Mouse (Mus musculus) heart, postnatal 0 days (tissue): ENCODE results near the gene Gm26920. TPM values are rescaled to one million over a fixed set of nuclear protein-coding genes. Genes with fewer than 3 reads are reported as not detected.

ENCODE experiments used
- ATAC-seq: fragments of 200-750 bp; cut with Nextera tagmentation; 2 replicates; pipeline ENCODE4 v1.8.0; 2017; ENCODE audit warnings: low read depth, moderate number of reproducible peaks, moderate library complexity; ENCODE audit not compliant: insufficient read depth
- DNase-seq: peaks from one replicate; pipeline ENCODE4 v3.0.0-alpha.2; 2016; ENCODE audit warnings: low spot score
- H3K27ac ChIP-seq: fragments of 300-500 bp; sonication (generic); 2 replicates; pipeline ENCODE4 v1.5.1; 2014; ENCODE audit warnings: low read depth, mild to moderate bottlenecking
- H3K27me3 ChIP-seq: fragments of 300-500 bp; sonication (generic); 2 replicates; pipeline ENCODE4 v1.6.1; 2014; ENCODE audit warnings: low read length, mixed read lengths; ENCODE audit not compliant: control insufficient read depth, insufficient read depth
- H3K36me3 ChIP-seq: fragments of 300-500 bp; sonication (generic); replicated peaks from 2 replicates; pipeline ENCODE4 v1.6.1; 2014; ENCODE audit warnings: low read length, mixed read lengths; ENCODE audit not compliant: control insufficient read depth, insufficient read depth
- H3K4me1 ChIP-seq: fragments of 300-500 bp; sonication (generic); 2 replicates; pipeline ENCODE4 v1.6.1; 2014; ENCODE audit warnings: antibody characterized with exemption; ENCODE audit not compliant: control insufficient read depth, insufficient read depth
- H3K4me2 ChIP-seq: fragments of 300-500 bp; sonication (generic); 2 replicates; pipeline ENCODE4 v1.6.1; 2014; ENCODE audit warnings: low read depth, mild to moderate bottlenecking, low read length, moderate library complexity
- H3K4me3 ChIP-seq: fragments of 300-500 bp; sonication (generic); 2 replicates; pipeline ENCODE4 v1.5.1; 2014; ENCODE audit warnings: low read depth, low read length
- H3K9ac ChIP-seq: fragments of 300-500 bp; sonication (generic); replicated peaks from 2 replicates; pipeline ENCODE4 v1.6.1; 2014; ENCODE audit warnings: low read depth, low read length, mixed read lengths
- H3K9me3 ChIP-seq: fragments of 300-500 bp; sonication (generic); replicated peaks from 2 replicates; pipeline ENCODE4 v1.6.1; 2016; ENCODE audit warnings: low read length; ENCODE audit not compliant: control insufficient read depth
- CTCF ChIP-seq: IDR thresholded peaks from 2 replicates; pipeline ENCODE4 v1.5.1; 2016; ENCODE audit warnings: antibody characterized with exemption, control low read depth, low read depth
- EP300 ChIP-seq: IDR thresholded peaks from 2 replicates; pipeline ENCODE4 v1.6.1; 2016; ENCODE audit warnings: antibody characterized with exemption, low read depth
- WGBS: fragments of 180-500 bp; shearing (Covaris S2); extraction: QIAGEN DNeasy Blood & Tissue Kit; methylation state at CpG from one replicate; pipeline ENCODE4 v1.1.7; 2014; 5-methylcytosine and 5-hydroxymethylcytosine counted together
- polyA plus RNA-seq: library from polyadenylated mRNA; unstranded; fragments of >200 nt; fragmentation: Nextera tagmentation; extraction: Ambion mirVana; gene quantifications from 2 replicates; pipeline ENCODE4 v1.2.1, GENCODE M21; 2015
- total RNA-seq: library from RNA; depleted of rRNA; stranded (reverse); fragments of >200 nt; gene quantifications from 2 replicates; pipeline ENCODE4 v1.2.3, GENCODE M21; 2014; ENCODE audit warnings: low replicate concordance

The Gm26920 gene
- total and polyA plus RNA-seq, 2 experiments from 2014 or later: 0.18 TPM; not detected in 1

DNA sequence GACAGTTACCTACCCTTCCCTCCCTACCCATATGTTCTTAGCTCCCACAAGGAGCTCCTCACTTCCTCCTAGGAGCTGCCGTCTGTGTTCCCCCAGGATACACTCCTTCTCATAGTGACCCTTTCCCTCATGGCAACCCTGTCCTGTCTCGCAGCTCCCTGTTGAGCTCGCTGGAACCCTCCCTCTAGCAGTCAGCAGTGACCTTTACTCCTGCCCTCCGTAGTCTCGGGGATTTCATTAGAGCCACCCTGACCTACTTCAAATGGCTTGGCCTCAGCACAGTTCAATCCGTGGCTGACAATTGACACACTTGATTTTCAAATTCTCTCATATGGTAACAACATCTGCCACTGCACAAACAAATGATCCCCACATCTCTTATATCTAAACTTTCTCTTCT, 59.5 kb downstream of the Gm26920 start:
- Histone ChIP-seq H3K4me2 (no peak overlapping the region), H3K27me3 (no peaks in the 10 kb centered on the region), H3K36me3 (peaks cover 17% of the 10 kb centered on the region), H3K9ac (no peak overlapping the region), H3K9me3 (no peaks in the 10 kb centered on the region), H3K4me3 (no peak overlapping the region), H3K4me1 (no peaks in the 10 kb centered on the region), H3K27ac (no peak overlapping the region)
- WGBS: 26% methylated on average over 6 of the region's 6 CpGs
- DNase-seq: no peak
- no peak for TF ChIP-seq CTCF
- TF ChIP-seq EP300: no peak
- ATAC-seq: no peak

- Histone ChIP-seq H3K9me3 (no peaks in the 10 kb centered on the region), H3K4me1 (no peaks in the 10 kb centered on the region), H3K36me3 (peaks cover 30% of the 10 kb centered on the region), H3K4me2 (no peak overlapping the region), H3K27ac (no peak overlapping the region), H3K9ac (no peak overlapping the region), H3K4me3 (no peak overlapping the region), H3K27me3 (no peaks in the 10 kb centered on the region)
- ATAC-seq (no peak), DNase-seq (no peak)
- WGBS: 81% methylated on average over 3 of the region's 3 CpGs
- TF ChIP-seq CTCF (no peak), EP300 (no peak)
Observed at GRCm38 (mm10) chr7:30028572-30028971, 61.6 kb downstream of the Gm26920 start.

- no peak for ATAC-seq
- Histone ChIP-seq H3K4me1 (no peaks in the 10 kb centered on the region), H3K4me2 (no peak overlapping the region), H3K27me3 (no peaks in the 10 kb centered on the region), H3K27ac (no peak overlapping the region), H3K36me3 (peaks cover 42% of the 10 kb centered on the region), H3K9me3 (no peaks in the 10 kb centered on the region), H3K4me3 (no peak overlapping the region), H3K9ac (no peak overlapping the region)
- TF ChIP-seq CTCF (no peak), EP300 (no peak)
- 73% methylated on average over 4 of the region's 4 CpGs for WGBS
- DNase-seq: no peak
Observed at GRCm38 (mm10) chr7:30027331-30027730, 62.9 kb downstream of the Gm26920 start.

- 65% methylated on average over 5 of the region's 5 CpGs for WGBS
- ATAC-seq: no peak
Observed at GRCm38 (mm10) chr7:30025358-30025757, 64.9 kb downstream of the Gm26920 start.

DNA sequence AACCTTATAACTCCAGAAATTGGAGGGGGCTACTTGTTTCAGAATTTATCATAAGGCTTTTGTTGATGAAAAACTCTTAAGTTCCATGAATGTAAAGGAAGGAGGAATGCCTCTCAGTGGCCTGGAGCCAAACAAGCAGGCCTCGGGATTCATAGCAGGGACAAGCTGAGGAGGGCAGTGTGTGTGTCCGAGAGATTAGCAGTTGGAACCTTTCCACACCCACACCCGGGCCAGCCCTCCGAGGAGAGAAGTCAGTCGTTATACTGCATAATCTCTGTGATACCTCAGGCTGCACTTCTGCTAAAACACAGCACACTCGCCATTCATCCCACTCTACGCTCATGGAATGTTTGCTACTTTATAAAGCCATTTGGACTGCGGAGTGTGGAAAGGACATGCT, 66.4 kb downstream of the Gm26920 start:
- no peak overlapping the region for H3K9ac ChIP-seq
- H3K27me3 ChIP-seq: no peaks in the 10 kb centered on the region
- no peaks in the 10 kb centered on the region for H3K9me3 ChIP-seq
- no peak overlapping the region for H3K27ac ChIP-seq
- 40% methylated on average over 8 of the region's 8 CpGs for WGBS
- TF ChIP-seq EP300: no peak
- no peaks in the 10 kb centered on the region for H3K4me1 ChIP-seq
- peaks cover 70% of the 10 kb centered on the region for H3K36me3 ChIP-seq
- H3K4me3 ChIP-seq: no peak overlapping the region
- no peak overlapping the region for H3K4me2 ChIP-seq
- ATAC-seq (no peak), DNase-seq (no peak)

More at GRCm38 (mm10) chr7:30025358-30025757, 64.9 kb downstream of the Gm26920 start:
- Histone ChIP-seq H3K9ac (no peak overlapping the region), H3K4me2 (no peak overlapping the region), H3K27ac (no peak overlapping the region), H3K9me3 (no peaks in the 10 kb centered on the region), H3K4me1 (no peaks in the 10 kb centered on the region), H3K4me3 (no peak overlapping the region), H3K36me3 (peaks cover 56% of the 10 kb centered on the region), H3K27me3 (no peaks in the 10 kb centered on the region)
- TF ChIP-seq EP300 (no peak), CTCF (peak; percentile 41)
- no peak for DNase-seq

DNA sequence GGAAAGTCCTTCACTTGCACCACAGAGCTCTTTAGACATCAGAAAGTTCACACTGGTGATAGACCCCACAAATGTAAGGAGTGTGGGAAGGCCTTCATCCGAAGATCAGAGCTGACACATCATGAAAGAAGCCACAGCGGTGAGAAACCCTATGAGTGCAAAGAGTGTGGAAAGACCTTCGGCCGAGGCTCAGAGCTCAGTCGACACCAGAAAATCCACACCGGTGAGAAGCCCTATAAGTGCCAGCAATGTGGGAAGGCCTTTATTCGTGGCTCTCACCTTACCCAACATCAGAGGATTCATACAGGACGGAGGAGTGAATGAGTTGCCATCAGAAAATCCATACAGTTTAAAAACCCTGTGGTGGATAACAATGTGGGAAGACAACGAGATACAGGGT, 66.9 kb downstream of the Gm26920 start:
- Histone ChIP-seq H3K27me3 (no peaks in the 10 kb centered on the region), H3K36me3 (peaks cover 74% of the 10 kb centered on the region), H3K4me1 (no peaks in the 10 kb centered on the region), H3K4me2 (no peak overlapping the region), H3K4me3 (no peak overlapping the region), H3K9me3 (no peaks in the 10 kb centered on the region), H3K27ac (no peak overlapping the region), H3K9ac (no peak overlapping the region)
- ATAC-seq (no peak), DNase-seq (no peak)
- WGBS: 91% methylated on average over 9 of the region's 9 CpGs
- TF ChIP-seq EP300 (no peak), CTCF (no peak)
